Mouse (Mus musculus) spleen, postnatal 14 days (tissue): ENCODE measurements around the gene Fam208a.

Source experiments
- DNase-seq, 2 experiments: peaks; one replicate each; pipeline ENCODE4 v3.0.0; 2021 to 2022; ENCODE audit warnings: low spot score in 2 of 2

The Fam208a gene

DNA sequence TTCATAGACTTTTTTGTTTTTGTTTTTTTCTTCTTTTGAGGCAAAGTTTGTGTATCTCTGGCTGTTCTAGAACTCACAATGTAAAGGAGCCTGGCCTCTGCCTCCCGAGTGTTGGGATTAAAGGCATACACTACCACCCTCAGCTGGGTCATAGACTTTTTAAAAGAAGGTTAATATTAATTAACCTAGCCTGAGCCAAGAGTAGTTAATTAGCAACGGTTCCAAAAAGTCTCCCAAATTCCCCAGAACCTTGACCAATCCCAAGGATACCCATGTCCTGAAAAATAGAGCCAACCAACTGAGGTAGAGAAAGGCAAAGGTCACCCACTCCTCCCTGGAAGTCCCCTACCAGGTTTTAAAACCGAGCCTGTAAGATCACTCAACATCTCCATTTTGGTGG lies 7.8 kb upstream of the Fam208a start:
- no peak for DNase-seq

DNA sequence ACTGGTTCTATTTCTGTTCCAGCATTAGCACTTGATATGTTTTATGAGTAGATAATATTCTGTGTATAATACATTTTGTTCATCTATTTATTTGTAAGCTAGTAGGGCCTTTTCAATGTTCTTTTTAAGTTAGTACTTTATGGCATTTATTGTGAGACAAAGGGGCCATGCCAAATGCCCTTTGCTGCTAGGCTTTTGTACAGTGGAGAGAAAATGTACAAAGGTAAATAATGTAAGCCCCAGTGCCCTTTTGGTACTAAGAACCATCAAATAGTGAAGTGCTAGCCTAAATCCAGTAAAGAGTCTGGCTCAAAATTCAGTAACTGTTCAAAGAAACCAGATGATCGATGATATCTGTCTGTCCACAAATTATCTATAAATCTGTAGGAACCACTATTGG lies 6.3 kb upstream of the Fam208a start:
- DNase-seq = no peak

DNA sequence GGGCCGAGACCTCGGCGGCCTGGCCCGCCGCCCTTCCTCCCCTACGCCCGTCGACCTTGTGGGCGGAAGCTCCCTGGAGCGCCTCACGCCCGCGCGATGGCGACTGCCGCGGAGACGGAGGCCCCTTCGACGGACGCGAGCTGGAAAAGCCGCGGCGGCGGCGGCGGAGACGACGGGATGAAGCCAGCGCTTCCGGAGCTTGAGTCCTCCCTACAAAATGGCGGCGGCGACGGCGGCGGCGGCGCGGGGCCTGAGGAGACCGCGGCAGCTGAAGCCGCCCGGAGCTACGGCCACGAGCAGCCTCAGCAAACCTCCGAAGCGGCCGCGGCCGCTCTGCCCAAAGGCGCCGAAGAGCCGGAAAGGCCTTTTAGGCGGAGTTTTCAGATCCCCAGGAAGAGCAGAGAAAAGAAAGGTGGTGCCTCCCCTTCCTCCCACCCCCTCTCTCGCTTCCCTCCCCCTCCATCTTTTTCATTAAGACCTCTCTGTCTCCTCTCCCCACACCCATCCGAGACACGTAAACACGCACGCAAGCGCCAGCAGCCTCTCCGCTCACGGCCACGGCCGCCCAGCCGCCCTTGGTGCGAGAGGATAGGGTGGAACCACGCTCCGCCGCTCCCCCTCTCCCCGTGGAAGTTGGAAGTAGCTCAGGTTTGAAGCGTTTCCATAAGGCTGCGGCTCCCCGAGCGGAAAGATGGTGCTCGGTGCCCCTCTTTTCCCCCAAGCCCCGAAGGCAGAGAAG lies 508 bp downstream of the Fam208a start:
- DNase-seq = peak; percentile 62 to 72

DNA sequence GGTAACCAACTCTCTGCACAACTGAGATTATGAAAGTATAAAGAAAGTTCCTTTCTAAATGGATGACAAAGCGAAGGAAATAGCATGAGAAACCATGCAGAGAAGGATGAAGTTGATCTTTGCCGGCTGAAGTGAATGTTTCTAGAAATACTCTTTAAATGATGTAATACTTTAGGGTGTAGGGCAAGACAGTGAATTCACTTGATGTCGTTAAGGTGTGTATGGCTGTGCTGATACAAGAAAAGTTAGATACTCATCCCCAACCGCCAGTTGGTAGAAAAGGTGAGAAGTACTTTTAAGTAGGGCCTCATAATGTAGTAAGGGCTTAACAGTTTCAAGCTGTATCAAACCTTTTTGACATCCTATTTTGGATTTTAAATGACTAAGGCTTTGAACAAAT lies 1.6 kb downstream of the Fam208a start:
- DNase-seq = no peak

DNA sequence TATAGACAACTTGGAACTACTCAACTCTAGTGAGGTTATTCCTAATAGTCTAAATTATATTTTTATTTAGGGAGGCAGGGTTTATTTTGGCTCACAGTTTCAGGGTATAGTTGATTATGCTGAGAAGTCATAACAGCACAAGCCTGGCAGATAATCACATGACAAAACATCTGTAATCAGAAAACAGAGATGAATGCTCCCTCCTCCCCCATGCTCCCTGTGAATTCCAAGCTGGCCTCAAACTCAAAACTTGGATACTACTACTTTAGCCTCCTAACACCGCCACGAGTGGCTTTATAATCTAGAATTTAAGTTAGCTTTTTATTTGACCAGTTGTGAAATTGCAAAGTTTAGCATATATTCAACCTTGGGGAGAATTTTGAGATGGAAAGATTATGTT lies 3.4 kb downstream of the Fam208a start:
- no peak for DNase-seq

DNA sequence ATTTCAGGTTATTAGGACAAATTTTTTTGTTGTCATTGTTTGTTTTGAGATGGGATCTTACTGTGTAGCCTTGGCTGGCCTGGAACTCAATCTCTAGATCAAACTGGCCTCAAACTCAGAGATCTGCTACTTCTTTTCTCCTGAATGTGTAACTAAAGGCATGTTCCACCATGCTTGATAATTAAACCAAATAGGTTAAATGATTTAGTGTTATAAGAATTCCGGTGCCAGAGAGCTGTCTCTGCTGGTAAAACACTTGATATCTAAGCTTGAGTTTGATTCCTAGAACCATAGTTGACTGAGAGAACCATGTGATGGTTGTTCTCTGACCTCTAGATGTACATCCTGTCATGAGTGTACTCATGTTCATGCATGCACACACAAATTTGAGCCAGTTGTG lies 7.5 kb downstream of the Fam208a start:
- DNase-seq = no peak

DNA sequence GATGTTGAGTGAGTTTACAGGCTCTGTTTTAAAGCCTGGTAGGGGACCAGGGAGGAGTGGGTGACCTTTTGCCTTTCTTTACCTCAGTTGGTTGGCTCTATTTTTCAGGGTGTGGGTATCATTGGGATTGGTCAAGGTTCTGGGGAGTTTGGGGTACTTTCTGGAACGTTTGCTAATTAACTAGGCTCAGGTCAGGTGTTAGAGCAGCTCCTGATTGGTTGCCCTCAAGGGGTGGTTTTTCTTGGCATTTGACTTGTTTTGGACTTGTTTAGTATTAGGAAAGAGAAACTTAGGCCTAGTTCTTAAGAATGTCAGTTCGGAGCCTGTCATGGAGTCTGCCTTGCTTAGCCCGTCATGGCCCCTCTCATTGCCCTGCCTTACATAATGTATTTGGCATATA lies 8.2 kb downstream of the Fam208a start:
- DNase-seq = no peak

DNA sequence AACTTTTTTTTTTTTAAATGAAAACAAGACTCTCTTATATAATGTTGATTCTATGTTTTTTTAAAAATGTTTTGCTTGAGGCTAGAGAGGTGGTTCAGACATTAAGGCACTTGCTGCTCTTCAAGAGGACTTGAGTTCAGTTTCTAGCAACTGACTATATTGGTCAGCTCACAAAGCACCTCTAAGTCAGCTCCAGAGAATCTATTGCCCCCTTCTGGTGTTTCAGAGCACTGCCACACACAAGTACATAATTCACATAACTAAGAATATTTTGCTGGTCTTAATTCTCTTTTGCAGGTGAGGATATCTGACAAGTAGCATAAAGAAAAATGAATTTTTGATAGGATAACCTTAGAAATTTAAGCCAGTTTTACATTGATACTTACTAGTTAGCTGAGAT lies 12.3 kb downstream of the Fam208a start:
- no peak for DNase-seq

DNA sequence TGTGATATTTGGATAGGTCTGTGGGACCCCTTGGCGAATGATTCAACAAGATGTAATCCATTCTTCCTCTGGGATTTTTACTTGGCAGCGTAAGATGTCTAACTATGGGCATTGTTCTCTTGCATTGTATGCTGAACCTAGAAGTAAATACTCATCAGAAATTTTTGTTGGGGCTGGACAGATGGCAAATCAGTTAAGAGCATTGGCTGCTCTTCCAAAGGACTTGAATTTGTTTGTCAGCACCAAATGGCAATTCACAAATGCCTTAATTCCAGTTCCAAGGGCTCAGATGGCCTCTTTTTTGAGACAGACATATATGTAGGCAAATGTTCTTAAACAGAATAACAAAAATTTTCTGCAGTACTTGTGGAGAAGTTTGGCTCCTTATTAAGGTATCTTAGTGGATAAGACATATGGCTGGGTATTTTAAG lies 16.2 kb downstream of the Fam208a start:
- no peak for DNase-seq

DNA sequence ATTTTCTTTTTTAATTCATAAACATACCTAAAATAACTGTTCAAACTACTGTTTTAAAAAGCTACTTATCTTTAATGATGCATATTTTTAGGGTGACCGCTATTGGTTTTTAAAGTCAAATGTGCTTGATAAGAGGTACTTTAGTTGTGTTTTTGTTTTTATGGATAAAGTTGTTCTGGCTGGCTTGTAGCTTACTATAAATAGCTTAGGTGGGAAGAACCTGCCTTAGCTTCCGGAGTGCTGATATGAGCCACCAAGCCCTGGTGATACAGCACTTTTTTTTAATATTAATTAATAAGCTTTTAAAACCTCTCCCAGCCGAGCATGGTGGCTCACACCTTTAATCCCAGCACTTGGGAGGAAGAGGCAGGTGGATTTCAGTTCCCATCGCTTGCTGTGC lies 18.3 kb downstream of the Fam208a start:
- no peak for DNase-seq

DNA sequence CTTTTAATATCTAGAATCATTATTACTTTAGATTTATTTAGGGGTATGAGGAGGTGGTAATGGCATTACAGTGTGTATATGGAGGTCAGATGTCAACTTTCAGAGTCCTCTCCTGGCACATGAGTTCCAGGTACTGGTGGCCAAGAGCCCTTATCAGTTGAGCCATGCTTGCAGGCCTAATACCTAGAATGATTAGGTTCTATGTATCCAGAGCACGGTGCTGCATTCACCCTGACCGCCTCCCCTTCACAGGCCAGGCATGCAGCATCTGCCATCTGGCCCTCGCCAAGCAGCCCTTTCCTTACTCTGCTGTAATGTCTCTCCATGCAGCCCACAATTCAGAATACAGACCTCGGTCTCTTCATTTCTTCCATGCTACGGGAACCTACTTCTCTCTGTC lies 62.8 kb downstream of the Fam208a start:
- DNase-seq = no peak

DNA sequence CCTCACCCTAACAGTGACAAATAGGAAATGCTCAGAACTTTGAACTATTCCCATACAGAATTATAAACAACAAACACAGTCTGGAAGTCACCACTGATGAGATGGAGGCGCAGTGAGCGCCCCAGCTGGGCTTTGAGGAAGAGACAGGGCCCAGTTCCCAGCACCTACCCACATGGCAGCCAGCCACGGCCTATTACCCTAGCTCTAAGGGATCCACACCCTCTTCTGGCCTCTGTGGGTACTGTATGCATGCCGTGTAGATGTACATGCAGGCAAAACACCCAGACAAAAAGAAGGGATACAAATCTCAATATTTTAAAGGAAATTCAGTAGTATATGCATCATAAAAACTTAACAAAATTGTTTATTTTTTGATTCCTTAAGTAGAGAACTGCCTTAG lies 64.9 kb downstream of the Fam208a start:
- no peak for DNase-seq

DNA sequence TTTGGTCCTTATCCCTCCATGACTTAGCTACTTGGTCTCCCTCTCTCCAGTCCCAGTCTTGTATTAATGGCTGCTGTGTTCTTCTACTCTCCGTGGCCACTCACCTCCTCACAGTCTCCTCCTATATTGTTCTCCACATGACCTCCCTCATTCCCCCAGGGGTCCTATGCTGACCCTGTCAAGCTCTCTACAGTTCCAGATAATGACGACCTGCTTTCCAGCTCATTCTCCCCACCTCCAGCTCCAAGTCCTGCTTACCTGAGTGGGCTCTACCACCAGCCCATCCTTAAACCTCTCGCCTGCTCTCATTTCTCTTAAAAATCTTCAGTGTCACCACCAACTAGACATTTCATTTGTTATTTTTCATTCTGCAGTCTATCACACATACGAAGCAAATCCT lies 72.5 kb downstream of the Fam208a start:
- no peak for DNase-seq

DNA sequence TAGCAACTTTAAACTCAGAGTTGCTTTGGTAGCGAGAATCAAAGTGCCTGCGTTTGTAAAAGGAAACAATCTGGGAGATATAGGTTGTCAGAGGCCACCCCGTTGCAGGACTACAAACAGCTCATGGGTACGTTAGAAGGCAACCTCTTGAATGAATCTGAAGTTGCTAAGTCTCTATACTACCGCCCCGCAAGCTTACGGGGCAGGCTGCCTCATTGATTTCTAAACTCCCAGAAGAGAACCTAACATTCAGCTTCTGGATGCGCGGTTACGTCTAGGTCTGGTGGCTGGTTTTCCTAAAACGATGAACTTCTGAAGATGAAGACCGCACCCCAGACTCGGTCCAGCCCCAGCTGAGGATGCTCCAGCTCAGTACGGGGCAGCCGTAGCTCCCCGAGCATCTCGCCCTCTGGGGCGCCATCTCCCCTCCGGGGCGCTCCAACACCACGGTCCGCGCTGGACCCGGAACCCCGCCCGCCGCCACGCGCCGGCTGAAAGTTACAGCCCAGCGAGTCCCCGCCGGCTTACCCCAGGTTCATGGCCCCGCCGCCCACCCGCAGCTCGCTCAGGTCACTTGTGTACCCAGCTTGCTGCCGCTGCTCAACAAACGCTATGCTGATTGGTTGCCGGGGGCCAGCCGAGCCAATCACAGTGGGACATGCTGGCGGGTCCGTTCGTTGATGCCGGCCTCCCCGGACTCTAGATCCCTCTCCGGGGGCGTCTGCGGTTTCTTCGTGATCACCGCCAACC lies 79.4 kb downstream of the Fam208a start, which contains the start of gene Ccdc66:
TSS of gene Ccdc66 (minus strand) at position 567 of the 750 bp plus-strand sequence.
- peak; percentile 96 to 98 for DNase-seq

DNA sequence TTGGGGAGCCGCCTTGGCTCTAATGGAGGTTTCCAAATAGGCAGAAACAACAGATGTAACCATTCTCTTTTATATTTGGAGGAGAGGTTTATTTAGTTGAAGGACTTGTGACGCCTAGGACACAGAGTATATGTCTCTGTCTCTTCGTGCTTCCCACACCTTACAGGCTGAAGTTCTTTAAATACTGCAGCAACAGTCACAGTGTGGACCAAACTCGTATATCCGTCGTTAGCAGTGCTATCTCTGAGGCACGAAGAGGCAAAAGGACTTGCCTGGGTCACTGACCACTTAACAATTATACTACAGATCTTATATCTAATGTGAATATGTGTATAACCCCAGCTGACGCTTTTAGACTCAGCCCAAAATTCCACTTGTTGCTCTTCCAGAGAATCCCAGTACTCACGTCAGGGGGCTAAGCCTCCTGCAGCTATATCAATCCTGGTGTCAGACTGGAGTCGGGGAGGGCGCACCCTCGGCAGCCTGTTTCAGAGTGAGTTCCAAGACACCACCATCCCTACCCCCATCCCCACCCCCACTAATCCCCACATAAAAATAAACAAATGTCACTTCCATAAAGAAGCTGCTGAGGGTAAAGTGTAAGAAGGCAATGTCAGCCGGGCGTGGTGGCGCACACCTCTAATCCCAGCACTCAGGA lies 80.1 kb downstream of the Fam208a start:
- DNase-seq = no peak

DNA sequence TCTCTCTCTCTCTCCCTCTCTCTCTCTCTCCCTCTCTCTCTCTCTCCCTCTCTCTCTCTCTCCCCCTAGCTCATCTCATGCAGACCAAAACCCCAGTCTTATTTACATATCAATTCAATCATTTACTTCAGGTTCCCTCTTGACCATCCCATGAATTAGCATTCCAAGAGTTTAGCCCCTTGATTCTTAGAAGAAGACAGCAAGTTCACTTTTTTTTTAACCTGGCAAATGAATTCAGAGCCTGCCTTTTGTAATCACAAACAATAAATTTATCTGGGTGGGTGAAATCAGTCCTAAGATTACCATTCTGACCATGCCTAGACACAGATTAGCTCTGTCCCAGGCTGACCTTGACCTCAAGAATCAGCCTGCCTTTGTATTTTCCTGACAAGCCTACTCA lies 95.9 kb downstream of the Fam208a start:
- DNase-seq = no peak
